Mouse (Mus musculus) spleen, adult 2 months (tissue): ENCODE measurements around the gene Spocd1.

ENCODE experiments used
- CTCF ChIP-seq: fragments of 200-500 bp; IDR thresholded peaks from 2 replicates; pipeline ENCODE4 v1.5.1; 2011; ENCODE audit warnings: mild to moderate bottlenecking, inconsistent platforms; ENCODE audit not compliant: insufficient read depth, insufficient read length, insufficient replicate concordance; ENCODE audit errors: extremely low read depth
- POLR2A ChIP-seq: fragments of 200-500 bp; IDR thresholded peaks from 2 replicates; pipeline ENCODE4 v1.6.1; 2011; ENCODE audit warnings: low read depth, low read length, inconsistent platforms

DNA sequence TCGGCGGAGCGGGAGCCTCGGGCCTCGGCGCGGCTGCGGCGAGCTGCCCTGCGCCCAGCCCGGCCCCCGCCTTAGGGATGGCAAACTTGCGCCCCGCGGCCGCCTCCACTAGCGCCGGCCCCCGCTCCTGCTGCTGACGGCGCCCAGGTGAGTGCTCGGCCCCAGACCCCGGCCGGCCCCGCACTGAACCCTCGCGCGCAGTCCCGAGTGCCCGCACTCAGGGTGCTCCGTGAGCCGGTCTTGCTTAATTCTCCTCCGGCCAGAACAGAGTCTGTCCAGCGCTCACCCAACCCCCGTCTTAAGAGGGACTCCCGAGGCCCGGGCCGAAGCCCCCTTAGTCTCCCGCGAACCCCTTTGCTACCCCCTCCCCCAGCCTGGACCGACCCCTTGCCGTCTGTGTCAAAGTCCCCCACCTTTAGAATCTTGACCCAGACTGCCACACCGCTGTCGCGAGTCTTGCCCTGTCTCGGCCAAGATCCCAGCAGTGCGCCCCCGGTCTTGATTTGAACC, 56.2 kb downstream of the Spocd1 start:
- no peak for TF ChIP-seq CTCF
- TF ChIP-seq POLR2A = no peak
